Mouse (Mus musculus): ENCODE data around the gene Prpf8. TPM values are rescaled to one million over a fixed set of nuclear protein-coding genes. Genes with fewer than 3 reads are reported as not detected.

Prpf8 gene
- total RNA-seq, 1 experiment: 256 TPM

DNA sequence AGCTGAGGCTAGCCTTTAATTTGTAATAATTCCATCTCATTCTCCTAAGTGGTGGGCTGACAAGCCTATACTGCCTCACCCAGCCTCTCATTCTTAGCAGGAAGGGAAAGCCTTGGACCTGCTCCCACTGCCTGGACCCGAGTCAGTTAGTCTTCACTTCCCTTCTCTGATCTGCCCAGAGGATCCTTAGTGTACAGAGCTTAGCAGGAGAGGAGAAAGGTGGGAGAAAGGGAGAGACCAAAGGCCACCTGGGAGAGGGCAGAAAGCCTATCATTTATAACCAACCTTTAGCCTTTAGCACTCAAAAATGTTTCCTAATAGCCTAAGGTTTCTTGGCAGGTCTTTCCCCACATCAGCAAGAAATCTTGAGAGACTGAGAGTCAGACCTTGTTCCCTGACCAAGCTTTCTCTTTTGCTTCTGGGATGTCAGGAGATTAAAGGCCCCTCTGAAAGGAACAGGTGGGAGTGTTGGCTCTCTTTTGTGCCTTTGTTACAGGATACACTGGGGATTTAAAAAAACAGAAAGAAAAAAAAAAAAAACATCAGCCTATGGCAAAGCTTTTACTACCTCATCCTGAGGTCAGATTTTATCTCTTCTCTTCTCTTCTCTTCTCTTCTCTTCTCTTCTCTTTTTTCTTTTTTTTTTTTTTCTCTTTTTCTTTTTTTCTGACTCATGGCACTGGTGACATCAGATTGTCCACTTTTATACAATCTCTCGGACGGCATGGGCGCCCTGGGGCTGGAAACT, 47.8 kb downstream of the Prpf8 start:
- no peak for DNase-seq (ENCODE audit: low read depth, low spot score)
- Histone ChIP-seq H3K9me3 (ENCODE audit: control insufficient read depth, insufficient read depth, low read depth, low read length) (no peaks in the 10 kb centered on the region), H3K36me3 (ENCODE audit: control insufficient read depth, insufficient read depth, low read length, poor library complexity, severe bottlenecking) (no peaks in the 10 kb centered on the region; the same call in 1 of the 2 replicates), H3K9ac (ENCODE audit: insufficient read depth, low read depth, low read length, poor library complexity, severe bottlenecking) (no peak overlapping the region), H3K4me1 (ENCODE audit: control insufficient read depth in 2 of 2, insufficient read depth in 2 of 2, low read length in 2 of 2, poor library complexity in 1 of 2) (peaks cover 4 to 5% of the 10 kb centered on the region in 2 experiments; a peak in 2 of 4 replicates), H3K4me3 (ENCODE audit: insufficient read depth in 1 of 2, low read depth in 1 of 2, low read length in 2 of 2, poor library complexity in 1 of 2, severe bottlenecking in 1 of 2) (no peak overlapping the region), H3K27ac (ENCODE audit: insufficient read depth, low read depth, low read length, poor library complexity, severe bottlenecking) (no peak overlapping the region)
- TF ChIP-seq HCFC1 (IDR thresholded peaks at IDR 0.05; ENCODE audit: borderline replicate concordance, insufficient read depth, low read length) (no peak), ZNF384 (IDR thresholded peaks at IDR 0.05; ENCODE audit: low read depth, low read length) (peak; percentile 77)
- in situ Hi-C loops (cut with MboI; ENCODE audit: low sequenced_read_pairs in 2 of 2, unreplicated experiment in 2 of 2): no loop called here

- Histone ChIP-seq H3K4me3 (ENCODE audit: insufficient read depth in 1 of 2, low read depth in 1 of 2, low read length in 2 of 2, poor library complexity in 1 of 2, severe bottlenecking in 1 of 2) (no peak overlapping the region), H3K36me3 (ENCODE audit: control insufficient read depth, insufficient read depth, low read length, poor library complexity, severe bottlenecking) (peaks cover 2% of the 10 kb centered on the region; the same call in 1 of the 2 replicates), H3K4me1 (ENCODE audit: control insufficient read depth in 2 of 2, insufficient read depth in 2 of 2, low read length in 2 of 2, poor library complexity in 1 of 2) (peaks cover 4 to 5% of the 10 kb centered on the region in 2 experiments; a peak in 2 of 4 replicates), H3K9me3 (ENCODE audit: control insufficient read depth, insufficient read depth, low read depth, low read length) (no peaks in the 10 kb centered on the region), H3K27ac (ENCODE audit: insufficient read depth, low read depth, low read length, poor library complexity, severe bottlenecking) (no peak overlapping the region), H3K9ac (ENCODE audit: insufficient read depth, low read depth, low read length, poor library complexity, severe bottlenecking) (no peak overlapping the region)
- in situ Hi-C loops (cut with MboI; ENCODE audit: low sequenced_read_pairs in 2 of 2, unreplicated experiment in 2 of 2): no loop called here
- TF ChIP-seq CHD2 (IDR thresholded peaks at IDR 0.05; ENCODE audit: low read depth, low read length): no peak
- TF ChIP-seq ZNF384 (IDR thresholded peaks at IDR 0.05; ENCODE audit: low read depth, low read length): no peak
- no peak for TF ChIP-seq HCFC1 (IDR thresholded peaks at IDR 0.05; ENCODE audit: borderline replicate concordance, insufficient read depth, low read length)
- TF ChIP-seq MAFK (IDR thresholded peaks at IDR 0.05; ENCODE audit: insufficient read depth, low read depth, low read length): no peak
- no peak for TF ChIP-seq ZC3H11A (IDR thresholded peaks at IDR 0.05; ENCODE audit: borderline replicate concordance, low read depth, low read length)
- DNase-seq (ENCODE audit: low read depth, low spot score): no peak
Measured at GRCm38 (mm10) chr11:75535106-75535795, 48.6 kb downstream of the Prpf8 start.

- TF ChIP-seq MAFK (IDR thresholded peaks at IDR 0.05; ENCODE audit: insufficient read depth, low read depth, low read length) (no peak), CHD2 (IDR thresholded peaks at IDR 0.05; ENCODE audit: low read depth, low read length) (no peak), HCFC1 (IDR thresholded peaks at IDR 0.05; ENCODE audit: borderline replicate concordance, insufficient read depth, low read length) (no peak), ZNF384 (IDR thresholded peaks at IDR 0.05; ENCODE audit: low read depth, low read length) (no peak), ZC3H11A (IDR thresholded peaks at IDR 0.05; ENCODE audit: borderline replicate concordance, low read depth, low read length) (no peak)
- no peak for DNase-seq (ENCODE audit: low read depth, low spot score)
- Histone ChIP-seq H3K9ac (ENCODE audit: insufficient read depth, low read depth, low read length, poor library complexity, severe bottlenecking) (no peak overlapping the region), H3K4me3 (ENCODE audit: insufficient read depth in 1 of 2, low read depth in 1 of 2, low read length in 2 of 2, poor library complexity in 1 of 2, severe bottlenecking in 1 of 2) (no peak overlapping the region), H3K4me1 (ENCODE audit: control insufficient read depth in 2 of 2, insufficient read depth in 2 of 2, low read length in 2 of 2, poor library complexity in 1 of 2) (peaks cover 4 to 5% of the 10 kb centered on the region in 2 experiments; a peak in 2 of 4 replicates), H3K9me3 (ENCODE audit: control insufficient read depth, insufficient read depth, low read depth, low read length) (no peaks in the 10 kb centered on the region), H3K27ac (ENCODE audit: insufficient read depth, low read depth, low read length, poor library complexity, severe bottlenecking) (no peak overlapping the region), H3K36me3 (ENCODE audit: control insufficient read depth, insufficient read depth, low read length, poor library complexity, severe bottlenecking) (peaks cover 4% of the 10 kb centered on the region; the same call in 1 of the 2 replicates)
- in situ Hi-C loops (cut with MboI; ENCODE audit: low sequenced_read_pairs in 2 of 2, unreplicated experiment in 2 of 2): no loop called here
Measured at GRCm38 (mm10) chr11:75536255-75537024, 49.8 kb downstream of the Prpf8 start.

DNA sequence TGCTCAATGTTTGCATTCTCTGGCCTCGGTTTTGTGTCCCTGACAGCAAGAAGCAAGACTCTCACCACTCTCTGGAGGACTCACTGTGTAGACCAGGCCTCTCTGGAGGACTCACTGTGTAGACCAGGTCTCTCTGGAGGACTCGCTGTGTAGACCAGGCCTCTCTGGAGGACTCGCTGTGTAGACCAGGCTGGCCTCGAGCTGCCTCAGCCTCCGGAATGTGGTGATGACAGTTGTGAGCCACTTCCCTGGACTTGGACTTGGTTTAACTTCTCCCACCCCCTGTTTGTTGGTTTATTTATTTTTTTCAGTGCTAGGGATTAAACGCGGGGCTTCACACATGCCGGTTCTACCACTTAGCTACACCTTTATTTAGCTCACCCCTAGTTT, 50.4 kb downstream of the Prpf8 start:
- TF ChIP-seq HCFC1 (IDR thresholded peaks at IDR 0.05; ENCODE audit: borderline replicate concordance, insufficient read depth, low read length) (no peak), CHD2 (IDR thresholded peaks at IDR 0.05; ENCODE audit: low read depth, low read length) (no peak), ZC3H11A (IDR thresholded peaks at IDR 0.05; ENCODE audit: borderline replicate concordance, low read depth, low read length) (no peak), MAFK (IDR thresholded peaks at IDR 0.05; ENCODE audit: insufficient read depth, low read depth, low read length) (no peak), ZNF384 (IDR thresholded peaks at IDR 0.05; ENCODE audit: low read depth, low read length) (no peak)
- DNase-seq (ENCODE audit: low read depth, low spot score): no peak
- Histone ChIP-seq H3K9ac (ENCODE audit: insufficient read depth, low read depth, low read length, poor library complexity, severe bottlenecking) (no peak overlapping the region), H3K4me1 (ENCODE audit: control insufficient read depth in 2 of 2, insufficient read depth in 2 of 2, low read length in 2 of 2, poor library complexity in 1 of 2) (peaks cover 4 to 5% of the 10 kb centered on the region in 2 experiments; a peak in 2 of 4 replicates), H3K27ac (ENCODE audit: insufficient read depth, low read depth, low read length, poor library complexity, severe bottlenecking) (no peak overlapping the region), H3K4me3 (ENCODE audit: insufficient read depth in 1 of 2, low read depth in 1 of 2, low read length in 2 of 2, poor library complexity in 1 of 2, severe bottlenecking in 1 of 2) (no peak overlapping the region), H3K9me3 (ENCODE audit: control insufficient read depth, insufficient read depth, low read depth, low read length) (no peaks in the 10 kb centered on the region), H3K36me3 (ENCODE audit: control insufficient read depth, insufficient read depth, low read length, poor library complexity, severe bottlenecking) (peaks cover 4% of the 10 kb centered on the region; the same call in 1 of the 2 replicates)
- in situ Hi-C loops (cut with MboI; ENCODE audit: low sequenced_read_pairs in 2 of 2, unreplicated experiment in 2 of 2): no loop called here
